Mouse (Mus musculus) erythroblast, adult 5-6 weeks (primary cell): ENCODE data around the gene Oas3. TPM values are rescaled to one million over a fixed set of nuclear protein-coding genes. Genes with fewer than 3 reads are reported as not detected.
"Not testable (repeated sequence)": the region's sequence is repeated elsewhere in the genome, so short reads cannot be mapped to it uniquely, and the experiment has no call there.

Source experiments
- ATAC-seq: replicated peaks from 2 replicates; pipeline ENCODE4 v1.8.0; 2016; ENCODE audit warnings: moderate number of reproducible peaks, mild to moderate bottlenecking, moderate TSS enrichment, inconsistent platforms; ENCODE audit not compliant: poor library complexity, low FRiP score, severe bottlenecking
- total RNA-seq, 2 experiments: library from RNA; stranded (forward) in 1 of 2; stranded (reverse) in 1 of 2; fragments of 150-400 nt in 1 of 2; fragments of 200-764, 138-1000 nt in 1 of 2; gene quantifications; 2 replicates each; pipeline versions ENCODE4 v1.2.3 to v1.2.4; 2015 to 2017; ENCODE audit warnings: low replicate concordance in 2 of 2

Oas3 gene
- total RNA-seq (2015; ENCODE audit: low replicate concordance) (67.2 and 98.2 TPM in 2 replicates), total RNA-seq (2017; ENCODE audit: low replicate concordance) (75.8 and 76.4 TPM in 2 replicates)

GRCm38 (mm10) chr5:120777478-120777877, at the start of gene Oas3:
Gene Oas3, minus strand, starts transcription at chr5:120777661.
- peak; percentile 83 for ATAC-seq

- no peak for ATAC-seq
Observed at GRCm38 (mm10) chr5:120818999-120819398, 41.5 kb upstream of the Oas3 start.

GRCm38 (mm10) chr5:120815949-120816348, 38.5 kb upstream of the Oas3 start:
- ATAC-seq, result peak; percentile 58

GRCm38 (mm10) chr5:120813023-120813422, 35.6 kb upstream of the Oas3 start:
- ATAC-seq, result peak; percentile 60

GRCm38 (mm10) chr5:120811951-120812819, 34.7 kb upstream of the Oas3 start, which contains the start of gene Oas1c:
Gene Oas1c, minus strand, starts transcription at chr5:120812514.
- ATAC-seq, result peak; percentile 90

GRCm38 (mm10) chr5:120809171-120809570, 31.7 kb upstream of the Oas3 start:
- ATAC-seq, result no peak

- peak; percentile 67 for ATAC-seq
Observed at GRCm38 (mm10) chr5:120806458-120806857, 29.0 kb upstream of the Oas3 start.

- no peak for ATAC-seq
Observed at GRCm38 (mm10) chr5:120803596-120803995, 26.1 kb upstream of the Oas3 start.

GRCm38 (mm10) chr5:120798943-120799342, 21.5 kb upstream of the Oas3 start:
- peak; percentile 85 for ATAC-seq

GRCm38 (mm10) chr5:120798147-120798546, 20.7 kb upstream of the Oas3 start:
- ATAC-seq, result peak; percentile 60

- ATAC-seq, result not testable (repeated sequence)
Observed at GRCm38 (mm10) chr5:120795480-120796034, 18.1 kb upstream of the Oas3 start, which contains the start of gene Oas1e. Gene Oas1e, minus strand, starts transcription at chr5:120795530.

GRCm38 (mm10) chr5:120793043-120793442, 15.6 kb upstream of the Oas3 start:
- ATAC-seq, result peak; percentile 63

GRCm38 (mm10) chr5:120787042-120787441, 9.6 kb upstream of the Oas3 start:
- ATAC-seq, result no peak

GRCm38 (mm10) chr5:120782446-120782845, 5.0 kb upstream of the Oas3 start:
- no peak for ATAC-seq

GRCm38 (mm10) chr5:120781646-120782045, 4.2 kb upstream of the Oas3 start:
- ATAC-seq, result no peak

- ATAC-seq, result no peak
Observed at GRCm38 (mm10) chr5:120779922-120780321, 2.5 kb upstream of the Oas3 start.

GRCm38 (mm10) chr5:120778941-120779340, 1.5 kb upstream of the Oas3 start:
- ATAC-seq, result no peak

- peak; percentile 49 for ATAC-seq
Observed at GRCm38 (mm10) chr5:120776801-120777200, 660 bp downstream of the Oas3 start.

GRCm38 (mm10) chr5:120775287-120775985, 2.0 kb downstream of the Oas3 start:
- peak; percentile 54 for ATAC-seq

GRCm38 (mm10) chr5:120769396-120769795, 8.1 kb downstream of the Oas3 start:
- ATAC-seq, result peak; percentile 97
